Mouse (Mus musculus) MEL (cell line): Measurements from ENCODE around the gene Gpcpd1. TPM values are rescaled to one million over a fixed set of nuclear protein-coding genes. Genes with fewer than 3 reads are reported as not detected.

Experiments used
- E2F4 ChIP-seq: IDR thresholded peaks from 2 replicates; pipeline ENCODE4 v1.6.1; 2011; ENCODE audit warnings: low read depth, low read length, improper control_type of control experiment, borderline replicate concordance
- ELF1 ChIP-seq: IDR thresholded peaks from 2 replicates; pipeline ENCODE4 v1.6.1; 2014; ENCODE audit warnings: low read depth, mild to moderate bottlenecking, inconsistent platforms, low read length, improper control_type of control experiment, moderate library complexity
- MAZ ChIP-seq: IDR thresholded peaks from 2 replicates; pipeline ENCODE4 v1.6.1; 2012; ENCODE audit warnings: low read depth, mild to moderate bottlenecking, inconsistent platforms, low read length, improper control_type of control experiment
- NELFE ChIP-seq: IDR thresholded peaks from 2 replicates; pipeline ENCODE4 v1.6.1; 2011; ENCODE audit warnings: low read depth, low read length, improper control_type of control experiment
- POLR2AphosphoS2 ChIP-seq: IDR thresholded peaks from 2 replicates; pipeline ENCODE4 v1.6.1; 2011; ENCODE audit warnings: low read length, improper control_type of control experiment
- RCOR1 ChIP-seq: IDR thresholded peaks from 2 replicates; pipeline ENCODE4 v1.6.1; 2012; ENCODE audit warnings: low read depth, mild to moderate bottlenecking, inconsistent platforms, low read length, improper control_type of control experiment
- SIN3A ChIP-seq: IDR thresholded peaks from 2 replicates; pipeline ENCODE4 v1.6.1; 2012; ENCODE audit warnings: low read length, improper control_type of control experiment, inconsistent platforms
- SMC3 ChIP-seq: IDR thresholded peaks from 2 replicates; pipeline ENCODE4 v1.6.1; 2011; ENCODE audit warnings: low read depth, low read length, improper control_type of control experiment
- TCF12 ChIP-seq: IDR thresholded peaks from 2 replicates; pipeline ENCODE4 v1.6.1; 2014; ENCODE audit warnings: low read depth, mild to moderate bottlenecking, inconsistent platforms, low read length, improper control_type of control experiment, moderate library complexity
- UBTF ChIP-seq: IDR thresholded peaks from 2 replicates; pipeline ENCODE4 v1.6.1; 2012; ENCODE audit warnings: low read depth, mild to moderate bottlenecking, inconsistent platforms, low read length, improper control_type of control experiment, moderate library complexity, borderline replicate concordance; ENCODE audit not compliant: insufficient read depth
- USF1 ChIP-seq: IDR thresholded peaks from 2 replicates; pipeline ENCODE4 v1.6.1; 2014; ENCODE audit warnings: low read depth, mild to moderate bottlenecking, inconsistent platforms, low read length, improper control_type of control experiment, moderate library complexity
- ZC3H11A ChIP-seq: IDR thresholded peaks from 2 replicates; pipeline ENCODE4 v1.6.1; 2012; ENCODE audit warnings: low read depth, mild to moderate bottlenecking, inconsistent platforms, low read length, improper control_type of control experiment
- ZKSCAN1 ChIP-seq: IDR thresholded peaks from 2 replicates; pipeline ENCODE4 v1.6.1; 2012; ENCODE audit warnings: low read depth, mild to moderate bottlenecking, inconsistent platforms, low read length, improper control_type of control experiment, moderate library complexity
- ZMIZ1 ChIP-seq: IDR thresholded peaks from 2 replicates; pipeline ENCODE4 v1.6.1; 2012; ENCODE audit warnings: low read depth, mild to moderate bottlenecking, inconsistent platforms, low read length, improper control_type of control experiment, moderate library complexity
- polyA plus RNA-seq, 2 experiments: library from polyadenylated mRNA; stranded (reverse) in 1 of 2; unstranded in 1 of 2; fragments of >175 nt in 1 of 2; fragments of >200 nt in 1 of 2; gene quantifications; 2 replicates each; pipeline versions ENCODE4 v1.2.1 to v1.2.4; 2012; ENCODE audit warnings: low replicate concordance in 2 of 2, low read depth in 1 of 2; ENCODE audit not compliant: insufficient read length in 2 of 2, insufficient read depth in 1 of 2, missing spikeins in 1 of 2
- total RNA-seq: library from RNA; depleted of rRNA; stranded (reverse); fragments of 300-350 nt; gene quantifications from 2 replicates; pipeline ENCODE4 v1.2.3, GENCODE M21; 2012; rRNA removed

Gpcpd1 gene
- total and polyA plus RNA-seq, 3 experiments, result 2.9 to 4.5 TPM; not detected in 1

DNA sequence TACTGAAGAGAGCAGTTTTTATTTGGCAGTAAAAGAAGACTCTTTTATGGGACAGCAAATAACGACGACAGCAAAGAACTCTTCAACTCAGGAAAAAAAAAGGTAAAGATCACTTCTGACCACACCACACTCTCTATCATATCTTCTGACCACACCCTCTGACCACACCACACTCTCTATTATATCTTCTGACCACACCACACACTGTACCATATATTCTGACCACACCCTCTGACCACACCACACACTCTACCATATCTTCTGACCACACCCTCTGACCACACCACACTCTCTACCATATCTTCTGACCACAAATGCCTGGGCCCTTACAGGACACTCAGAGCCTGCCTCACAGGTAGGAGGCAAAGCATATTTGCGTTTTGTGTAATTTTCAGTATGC lies 106.0 kb downstream of the Gpcpd1 start (continued):
- TF ChIP-seq E2F4, result no peak
- TF ChIP-seq USF1, result no peak
- TF ChIP-seq SIN3A, result no peak
- TF ChIP-seq ZKSCAN1, result no peak
- peak; percentile 50; the same call in 1 of the 2 replicates for TF ChIP-seq RCOR1
- no peak for TF ChIP-seq MAZ
- TF ChIP-seq NELFE, result no peak
- peak; percentile 31; the same call in 1 of the 2 replicates for TF ChIP-seq TCF12
- no peak for TF ChIP-seq ELF1
- TF ChIP-seq UBTF, result no peak
- no peak for TF ChIP-seq ZMIZ1
- TF ChIP-seq ZC3H11A, result no peak
- no peak for TF ChIP-seq SMC3
- TF ChIP-seq POLR2AphosphoS2, result no peak

Other genes with a start within 250 kb of the Gpcpd1 start
- not detected in 2 replicates for gene Prokr2, start 202.3 kb downstream of the Gpcpd1 start, total RNA-seq
- not detected for gene Prokr2, start 202.3 kb downstream of the Gpcpd1 start, polyA plus RNA-seq
- gene Shld1, start 99.2 kb upstream of the Gpcpd1 start, total RNA-seq, result 5.9 and 8.8 TPM in 2 replicates
- 1 to 10 TPM in 1 of 2 experiments, not detected in 1; 8.0 TPM for gene Shld1, start 99.2 kb upstream of the Gpcpd1 start, polyA plus RNA-seq
- not detected in 2 replicates for gene Chgb, start 193.5 kb upstream of the Gpcpd1 start, total RNA-seq
- under 1 TPM in 1 of 2 experiments, not detected in 1; 0.06 TPM for gene Chgb, start 193.5 kb upstream of the Gpcpd1 start, polyA plus RNA-seq
- gene Trmt6, start 228.3 kb upstream of the Gpcpd1 start, total RNA-seq, result 60.1 and 64.1 TPM in 2 replicates
- gene Trmt6, start 228.3 kb upstream of the Gpcpd1 start, polyA plus RNA-seq, result 10 to 100 TPM in 1 of 2 experiments, not detected in 1; 53.6 TPM
- gene Mcm8, start 228.4 kb upstream of the Gpcpd1 start, total RNA-seq, result 22.0 and 25.1 TPM in 2 replicates
- 10 to 100 TPM in 1 of 2 experiments, not detected in 1; 21.9 TPM for gene Mcm8, start 228.4 kb upstream of the Gpcpd1 start, polyA plus RNA-seq